Mouse (Mus musculus) liver, embryonic 14.5 days (tissue): Measurements from ENCODE around the gene Selenot. TPM values are rescaled to one million over a fixed set of nuclear protein-coding genes. Genes with fewer than 3 reads are reported as not detected.

Experiments used
- ATAC-seq: fragments of 200-750 bp; cut with Nextera tagmentation; 2 replicates; pipeline ENCODE4 v1.8.0; 2017; ENCODE audit warnings: moderate number of reproducible peaks, mild to moderate bottlenecking, moderate library complexity; ENCODE audit not compliant: insufficient read depth
- DNase-seq, 3 experiments: peaks; one replicate each; pipeline ENCODE4 v3.0.0-alpha.2; 2012 to 2013; ENCODE audit warnings: low read depth in 3 of 3, low spot score in 3 of 3
- H3K27ac ChIP-seq: fragments of 300-500 bp; sonication (generic); 2 replicates; pipeline ENCODE4 v1.5.1; 2014; ENCODE audit warnings: moderate library complexity, mild to moderate bottlenecking, control low read depth, inconsistent platforms
- H3K27me3 ChIP-seq: fragments of 300-500 bp; sonication (generic); 2 replicates; pipeline ENCODE4 v1.6.1; 2014; ENCODE audit warnings: mild to moderate bottlenecking, low read length, moderate library complexity; ENCODE audit not compliant: control insufficient read depth, insufficient read depth
- H3K36me3 ChIP-seq: fragments of 300-500 bp; sonication (generic); replicated peaks from 2 replicates; pipeline ENCODE4 v1.6.1; 2014; ENCODE audit warnings: low read depth; ENCODE audit not compliant: control insufficient read depth, insufficient read depth
- H3K4me1 ChIP-seq, 2 experiments: fragments of 200-500 bp in 1 of 2; fragments of 300-500 bp in 1 of 2; sonication (generic) in 1 of 2; replicated peaks; 2 replicates each; pipeline ENCODE4 v1.6.1; 2012 to 2014; ENCODE audit warnings: antibody characterized with exemption in 1 of 2, inconsistent platforms in 1 of 2, low read length in 1 of 2; ENCODE audit not compliant: control insufficient read depth in 2 of 2, insufficient read depth in 2 of 2
- H3K4me2 ChIP-seq: fragments of 300-500 bp; sonication (generic); 2 replicates; pipeline ENCODE4 v1.6.1; 2014; ENCODE audit warnings: low read depth, mild to moderate bottlenecking, control low read depth, moderate library complexity
- H3K4me3 ChIP-seq, 2 experiments: fragments of 200-500 bp in 1 of 2; fragments of 300-500 bp in 1 of 2; sonication (generic) in 1 of 2; 2 replicates each; pipeline ENCODE4 v1.5.1; 2012 to 2014; ENCODE audit warnings: low read depth in 2 of 2, low read length in 2 of 2, mild to moderate bottlenecking in 2 of 2, control low read depth in 1 of 2, inconsistent platforms in 1 of 2, moderate library complexity in 1 of 2; ENCODE audit not compliant: insufficient read depth in 1 of 2
- H3K9ac ChIP-seq: fragments of 300-500 bp; sonication (generic); replicated peaks from 2 replicates; pipeline ENCODE4 v1.6.1; 2014; ENCODE audit warnings: mild to moderate bottlenecking, control low read depth, moderate library complexity
- H3K9me3 ChIP-seq: fragments of 300-500 bp; sonication (generic); 2 replicates; pipeline ENCODE4 v1.6.1; 2016; ENCODE audit warnings: low read length, mixed read lengths; ENCODE audit not compliant: control insufficient read depth
- CTCF ChIP-seq: IDR thresholded peaks from 2 replicates; pipeline ENCODE4 v1.5.1; 2016; ENCODE audit warnings: antibody characterized with exemption, low read depth, control low read depth
- EP300 ChIP-seq: IDR thresholded peaks from 2 replicates; pipeline ENCODE4 v1.6.1; 2016; ENCODE audit warnings: antibody characterized with exemption, low read depth
- WGBS: fragments of 180-500 bp; shearing (Covaris S2); extraction: QIAGEN DNeasy Blood & Tissue Kit; methylation state at CpG from one replicate; pipeline ENCODE4 v1.1.7; 2014; ENCODE audit not compliant: insufficient replicate concordance; 5-methylcytosine and 5-hydroxymethylcytosine counted together
- polyA plus RNA-seq, 2 experiments: library from polyadenylated mRNA; depleted of rRNA in 1 of 2; stranded (reverse) in 1 of 2; unstranded in 1 of 2; fragments of >200 nt; fragmentation: Nextera tagmentation in 1 of 2; extraction: Ambion mirVana in 1 of 2; gene quantifications; 2 replicates each; pipeline versions ENCODE4 v1.2.1 to v1.2.3; 2012 to 2014

Gene Selenot
- polyA plus RNA-seq, 2 experiments = 15.2 to 28.5 TPM

GRCm38 (mm10) chr3:58608506-58608905 is 32.1 kb downstream of the Selenot start:
- TF ChIP-seq CTCF = no peak
- no peak for TF ChIP-seq EP300
- H3K27me3 ChIP-seq = no peaks in the 10 kb centered on the region
- H3K4me2 ChIP-seq = no peak overlapping the region
- H3K4me3 ChIP-seq = no peak overlapping the region
- H3K9me3 ChIP-seq = no peaks in the 10 kb centered on the region
- 74% methylated on average over 4 of the region's 4 CpGs for WGBS
- no peak overlapping the region for H3K27ac ChIP-seq
- no peak overlapping the region for H3K9ac ChIP-seq
- no peaks in the 10 kb centered on the region for H3K4me1 ChIP-seq
- H3K36me3 ChIP-seq = no peaks in the 10 kb centered on the region
- DNase-seq (no peak), ATAC-seq (no peak)

GRCm38 (mm10) chr3:58609985-58610384 is 33.5 kb downstream of the Selenot start:
- Histone ChIP-seq H3K4me1 (no peaks in the 10 kb centered on the region), H3K4me3 (no peak overlapping the region), H3K4me2 (no peak overlapping the region), H3K36me3 (no peaks in the 10 kb centered on the region), H3K9me3 (no peaks in the 10 kb centered on the region), H3K9ac (no peak overlapping the region), H3K27me3 (no peaks in the 10 kb centered on the region), H3K27ac (no peak overlapping the region)
- no peak for TF ChIP-seq CTCF
- no peak for TF ChIP-seq EP300
- DNase-seq (no peak), ATAC-seq (no peak)
- 50% methylated on average over 5 of the region's 5 CpGs for WGBS

DNA sequence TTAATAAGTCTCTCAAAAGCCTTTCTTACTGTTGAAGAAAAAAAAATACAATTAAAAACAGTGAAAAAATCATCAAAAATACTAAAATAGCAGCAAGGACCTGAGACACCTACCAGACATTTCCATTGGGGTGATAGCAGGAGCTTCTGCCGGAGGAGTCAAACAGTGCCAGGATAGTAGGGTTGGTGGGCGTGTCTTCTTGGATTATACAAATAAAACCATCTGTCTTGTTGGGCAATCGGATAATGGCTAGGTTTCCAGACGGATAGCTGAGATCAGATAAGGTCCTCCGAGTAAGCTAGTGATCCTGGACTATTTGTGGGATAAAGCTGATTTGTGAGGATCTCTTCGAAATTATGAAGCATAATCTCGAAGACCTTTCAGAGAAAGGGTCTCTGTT is 44.6 kb downstream of the Selenot start:
- Histone ChIP-seq H3K4me2 (no peak overlapping the region), H3K4me3 (no peak overlapping the region), H3K27me3 (no peaks in the 10 kb centered on the region), H3K9ac (no peak overlapping the region), H3K36me3 (no peaks in the 10 kb centered on the region), H3K4me1 (peaks cover 0 to 2% of the 10 kb centered on the region in 2 experiments; a peak in 1 of 4 replicates), H3K9me3 (no peaks in the 10 kb centered on the region), H3K27ac (no peak overlapping the region)
- 63% methylated on average over 7 of the region's 7 CpGs for WGBS
- DNase-seq (no peak), ATAC-seq (no peak)
- TF ChIP-seq CTCF (no peak), EP300 (no peak)

GRCm38 (mm10) chr3:58622665-58623394 is 46.4 kb downstream of the Selenot start:
- H3K9ac ChIP-seq = no peak overlapping the region
- DNase-seq = no peak
- H3K9me3 ChIP-seq = no peaks in the 10 kb centered on the region
- no peak for ATAC-seq
- TF ChIP-seq CTCF = no peak
- no peak for TF ChIP-seq EP300
- H3K27me3 ChIP-seq = no peaks in the 10 kb centered on the region
- 42% methylated on average over 3 of the region's 3 CpGs for WGBS
- peaks cover 0 to 2% of the 10 kb centered on the region in 2 experiments; a peak in 1 of 4 replicates for H3K4me1 ChIP-seq
- H3K4me3 ChIP-seq = no peak overlapping the region
- no peak overlapping the region for H3K4me2 ChIP-seq
- no peaks in the 10 kb centered on the region for H3K36me3 ChIP-seq
- no peak overlapping the region for H3K27ac ChIP-seq

- WGBS = 60% methylated on average over 4 of the region's 4 CpGs
- ATAC-seq (no peak), DNase-seq (no peak)
- no peaks in the 10 kb centered on the region for H3K9me3 ChIP-seq
- H3K4me3 ChIP-seq = no peak overlapping the region
- H3K9ac ChIP-seq = no peak overlapping the region
- peaks cover 0 to 2% of the 10 kb centered on the region in 2 experiments; a peak in 1 of 4 replicates for H3K4me1 ChIP-seq
- H3K27me3 ChIP-seq = no peaks in the 10 kb centered on the region
- H3K27ac ChIP-seq = no peak overlapping the region
- no peak overlapping the region for H3K4me2 ChIP-seq
- H3K36me3 ChIP-seq = no peaks in the 10 kb centered on the region
- TF ChIP-seq EP300 (no peak), CTCF (no peak)
These were observed 48.5 kb downstream of the Selenot start for GRCm38 (mm10) chr3:58624981-58625380.
